Mouse (Mus musculus): ENCODE results near the gene Gca. TPM values are rescaled to one million over a fixed set of nuclear protein-coding genes. Genes with fewer than 3 reads are reported as not detected.

Gca gene
- total RNA-seq, 2 experiments from 2014 or later = 17.3 to 46.7 TPM

DNA sequence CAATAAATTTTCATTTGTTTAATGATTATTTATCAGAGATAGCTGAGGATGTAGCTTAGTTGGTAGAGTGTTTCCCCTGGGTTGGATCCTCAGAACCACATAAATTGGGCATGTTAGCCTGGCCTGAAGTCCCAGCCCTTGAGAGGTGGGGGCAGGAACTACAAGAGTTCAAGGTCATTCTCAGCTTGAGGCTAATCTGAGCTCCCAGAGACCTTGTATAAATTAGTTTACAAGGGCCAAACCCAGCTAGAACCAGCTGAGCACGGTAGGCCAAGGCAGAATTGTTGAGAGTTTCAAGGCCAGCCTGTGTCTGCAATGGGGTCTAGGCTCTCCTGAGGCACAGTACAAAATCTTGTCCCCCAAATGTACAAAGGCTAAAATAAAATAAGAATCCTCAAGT, 1.5 kb downstream of the Gca start:
- no peak for ATAC-seq (replicated peaks; ENCODE audit: poor library complexity)

DNA sequence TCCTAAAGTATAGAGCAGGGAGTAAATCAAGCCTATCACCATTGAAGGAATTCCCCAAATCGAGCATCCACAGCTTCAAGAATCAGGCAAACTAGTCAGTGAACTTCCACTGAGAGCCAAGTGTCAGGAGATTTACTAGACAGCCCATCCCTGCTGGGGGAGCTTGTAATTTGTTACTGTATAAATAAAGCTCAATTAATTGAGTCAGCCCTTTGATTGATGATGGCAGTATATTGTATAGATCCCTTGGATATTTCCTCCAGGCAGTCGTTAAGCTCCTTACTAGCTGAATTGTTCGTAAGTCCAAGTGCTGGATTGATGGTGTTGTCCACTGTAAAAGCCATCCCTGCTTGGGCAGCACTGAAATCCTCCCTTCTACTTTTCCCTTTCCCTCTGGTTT, 5.8 kb downstream of the Gca start:
- no peak for ATAC-seq (replicated peaks; ENCODE audit: poor library complexity)

DNA sequence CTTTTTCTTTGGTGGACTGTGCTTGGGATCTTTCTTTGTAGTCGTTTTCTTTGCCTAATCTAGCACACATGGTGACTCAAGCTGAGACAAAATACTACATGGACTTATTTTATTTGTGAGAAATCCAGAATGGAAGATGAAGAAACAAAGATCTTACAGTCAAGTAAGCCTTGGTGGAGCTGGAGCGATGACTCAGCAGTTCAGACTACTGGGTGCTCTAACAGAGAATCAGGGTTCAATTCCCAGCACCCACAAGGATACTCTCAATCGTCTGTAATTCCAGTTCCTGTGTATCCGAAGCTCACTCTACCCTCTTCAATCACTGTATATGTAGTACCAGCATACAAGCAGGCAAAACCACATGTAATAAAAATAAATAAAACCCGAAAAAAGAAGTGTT, 6.2 kb downstream of the Gca start:
- ATAC-seq (replicated peaks; ENCODE audit: poor library complexity) = no peak

- ATAC-seq (replicated peaks; ENCODE audit: poor library complexity) = no peak
These were observed 6.7 kb downstream of the Gca start for GRCm38 (mm10) chr2:62670767-62671166.

GRCm38 (mm10) chr2:62672788-62673187, 8.7 kb downstream of the Gca start:
- ATAC-seq (replicated peaks; ENCODE audit: poor library complexity) = peak; percentile 97

- ATAC-seq (replicated peaks; ENCODE audit: poor library complexity) = 0 out of 2 replicates have a peak, but pooled peaks have one; percentile 13
These were observed 17.6 kb downstream of the Gca start for GRCm38 (mm10) chr2:62681667-62682066.

DNA sequence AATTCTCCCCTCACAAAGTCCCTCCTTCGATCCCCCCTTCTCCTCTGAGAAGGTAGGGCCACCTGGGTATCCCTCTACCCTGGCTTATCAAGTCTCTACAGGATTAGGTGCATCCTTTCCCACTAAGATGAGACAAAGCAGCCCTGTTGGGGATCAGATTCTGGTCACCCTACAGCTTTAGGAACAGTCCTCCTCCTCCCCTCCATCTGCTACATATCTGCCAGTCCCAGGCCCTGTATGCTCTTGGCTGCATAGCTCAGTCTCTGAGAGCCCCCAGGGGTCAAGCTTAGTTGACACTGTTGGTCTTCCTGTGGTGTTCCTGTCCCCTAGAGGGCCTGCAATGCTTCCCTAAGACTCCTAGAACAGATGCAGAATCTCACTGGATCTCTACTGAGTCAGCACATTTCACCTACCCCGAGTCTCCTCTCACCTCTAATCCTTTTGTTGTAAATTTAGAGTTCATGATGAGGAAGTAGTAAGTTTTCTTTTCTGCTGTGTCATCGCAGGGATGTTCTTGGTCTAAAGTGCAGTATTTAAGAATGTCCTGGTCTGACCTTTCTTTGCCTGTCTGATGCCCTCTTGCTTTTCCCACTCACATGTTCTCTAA, 21.0 kb downstream of the Gca start:
- peak; percentile 86 for ATAC-seq (replicated peaks; ENCODE audit: poor library complexity)

GRCm38 (mm10) chr2:62685934-62686333, 21.8 kb downstream of the Gca start:
- ATAC-seq (replicated peaks; ENCODE audit: poor library complexity) = peak; percentile 18; the same call in 1 of the 2 replicates

- peak; percentile 96 for ATAC-seq (replicated peaks; ENCODE audit: poor library complexity)
These were observed 42.2 kb downstream of the Gca start for GRCm38 (mm10) chr2:62706313-62706712.

GRCm38 (mm10) chr2:62709633-62710032, 45.5 kb downstream of the Gca start:
- no peak for ATAC-seq (replicated peaks; ENCODE audit: poor library complexity)

GRCm38 (mm10) chr2:62714362-62714761, 50.3 kb downstream of the Gca start:
- ATAC-seq (replicated peaks; ENCODE audit: poor library complexity) = peak; percentile 69

DNA sequence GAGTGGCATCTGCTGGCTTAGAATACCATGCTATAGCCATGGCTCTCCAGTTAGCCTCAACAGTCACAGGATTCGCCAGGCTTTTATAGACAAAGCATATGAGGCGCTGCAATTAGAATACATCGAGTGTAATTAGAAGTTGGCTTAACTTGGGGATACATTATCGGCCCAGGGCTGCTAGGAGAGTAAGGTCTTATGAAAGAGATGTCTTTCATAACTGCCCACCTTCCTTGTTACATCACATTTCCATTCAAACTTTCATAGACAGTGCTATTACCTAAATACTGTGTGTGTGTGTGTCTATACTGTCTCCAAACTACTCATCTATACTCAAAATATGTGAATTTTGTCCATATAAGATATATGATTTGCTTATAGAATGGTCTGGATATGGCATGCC, 51.2 kb downstream of the Gca start:
- ATAC-seq (replicated peaks; ENCODE audit: poor library complexity) = peak; percentile 86

DNA sequence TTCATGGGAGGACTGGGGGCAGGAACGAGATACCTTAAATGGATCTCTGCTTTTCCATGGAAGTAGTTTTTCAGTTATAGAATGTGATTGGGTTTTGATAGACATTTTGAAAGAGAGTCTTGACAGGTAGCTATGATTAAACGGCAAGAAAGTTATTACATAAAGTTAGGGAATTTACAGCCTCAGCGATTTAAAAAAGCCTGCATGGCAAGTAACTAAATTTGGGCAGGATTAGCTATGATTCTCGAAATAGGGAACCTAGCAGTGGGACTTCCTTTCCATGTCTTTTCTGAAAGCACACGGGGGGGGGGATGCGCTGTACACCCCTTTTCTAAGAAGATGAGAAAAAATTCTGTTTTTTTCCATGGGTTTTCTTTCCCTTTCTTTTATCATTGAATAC, 53.2 kb downstream of the Gca start:
- ATAC-seq (replicated peaks; ENCODE audit: poor library complexity) = no peak

GRCm38 (mm10) chr2:62718411-62718810, 54.3 kb downstream of the Gca start:
- ATAC-seq (replicated peaks; ENCODE audit: poor library complexity) = peak; percentile 50

GRCm38 (mm10) chr2:62725946-62726345, 61.9 kb downstream of the Gca start:
- ATAC-seq (replicated peaks; ENCODE audit: poor library complexity) = no peak

DNA sequence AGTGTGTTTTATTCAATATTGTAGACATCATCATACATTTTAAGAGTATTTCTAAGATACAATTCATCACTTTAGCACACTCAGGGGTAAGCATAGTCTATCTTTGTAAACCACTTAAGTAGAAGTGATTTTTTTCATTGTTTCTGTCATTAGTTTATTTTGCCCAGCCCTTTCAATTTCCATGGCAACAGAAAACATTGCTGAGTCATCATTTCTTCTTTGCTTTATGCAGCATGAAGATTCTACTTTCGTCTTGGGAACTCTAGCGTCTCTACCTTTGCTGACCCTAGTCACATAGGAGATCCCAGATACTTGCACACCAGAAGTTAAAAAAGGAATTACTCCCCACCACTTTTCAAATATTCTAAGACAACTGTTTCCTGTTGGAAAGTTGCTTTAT, 63.6 kb downstream of the Gca start:
- ATAC-seq (replicated peaks; ENCODE audit: poor library complexity) = no peak

DNA sequence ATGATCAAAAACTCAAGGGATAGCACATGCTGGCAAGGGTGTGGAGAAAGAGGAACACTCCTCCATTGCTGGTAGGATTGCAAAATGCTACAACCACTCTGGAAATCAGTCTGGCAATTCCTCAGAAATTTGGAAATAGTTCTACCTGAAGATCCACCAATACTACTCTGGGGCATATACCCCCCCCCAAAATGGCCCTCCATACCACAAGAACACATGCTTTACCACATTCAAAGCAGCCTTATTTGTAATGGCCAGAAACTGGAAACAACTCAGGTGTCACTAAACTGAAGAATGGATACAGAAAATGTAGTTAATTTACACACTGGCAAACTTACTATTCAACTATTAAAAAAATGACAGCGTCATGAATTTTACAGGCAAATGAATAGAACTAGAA, 66.6 kb downstream of the Gca start:
- ATAC-seq (replicated peaks; ENCODE audit: poor library complexity) = peak; percentile 52

GRCm38 (mm10) chr2:62743098-62743497, 79.0 kb downstream of the Gca start:
- ATAC-seq (replicated peaks; ENCODE audit: poor library complexity) = no peak

Other genes starting within 250 kb of the Gca start
- gene Gcg, start 180.6 kb upstream of the Gca start, total RNA-seq (2015) = not detected in 2 replicates
- gene Gcg, start 180.6 kb upstream of the Gca start, total RNA-seq (2017) = not detected in 2 replicates
- gene Fap, start 90.2 kb upstream of the Gca start, total RNA-seq (2015) = 0.25 and 2.0 TPM in 2 replicates
- 0.21 and 0.30 TPM in 2 replicates for gene Fap, start 90.2 kb upstream of the Gca start, total RNA-seq (2017)
- 13.0 and 16.8 TPM in 2 replicates for gene Ifih1, start 18.0 kb upstream of the Gca start, total RNA-seq (2015)
- 14.4 and 21.1 TPM in 2 replicates for gene Ifih1, start 18.0 kb upstream of the Gca start, total RNA-seq (2017)